Mouse (Mus musculus): Measurements from ENCODE around the gene Spp2.

The Spp2 gene

DNA sequence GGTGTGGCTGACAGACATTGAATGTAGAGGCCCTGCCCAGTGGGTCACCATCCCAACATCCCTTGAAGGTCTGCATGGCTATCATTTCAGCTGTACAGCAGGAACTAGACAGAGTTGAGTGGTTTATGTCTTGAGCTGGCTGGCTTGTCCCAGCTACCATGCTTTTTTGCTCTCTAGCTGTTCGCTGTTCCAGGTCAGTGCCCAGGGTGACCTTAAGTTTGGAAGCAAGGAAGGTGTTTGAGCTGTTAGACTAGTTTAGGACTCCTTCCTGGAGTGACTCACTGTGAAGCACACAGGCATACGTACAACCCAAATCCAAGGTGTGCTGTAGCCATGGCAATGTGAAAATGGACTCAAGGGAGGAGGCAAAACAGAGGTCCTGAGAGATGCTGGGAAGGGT is 61.6 kb downstream of the Spp2 start:
- no peak for DNase-seq

DNA sequence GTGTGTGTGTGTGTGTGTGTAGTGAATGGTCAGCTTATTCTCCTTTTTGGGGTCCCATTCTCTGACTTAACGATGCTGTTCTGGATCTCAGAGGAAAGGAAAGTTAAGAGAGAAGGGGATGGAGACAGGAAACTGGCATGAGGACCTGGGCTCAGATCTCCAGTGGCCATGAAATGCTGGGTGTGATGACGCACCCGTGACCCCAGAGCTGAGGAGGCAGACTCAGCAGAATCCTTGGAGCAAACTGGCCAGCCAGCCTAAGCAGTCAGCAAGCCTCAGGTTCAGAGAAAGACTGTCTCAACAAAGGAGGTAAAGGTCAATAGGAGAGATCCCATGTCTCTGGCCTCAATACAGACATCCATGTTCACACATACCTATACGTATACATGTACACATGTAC is 63.0 kb downstream of the Spp2 start:
- no peak for DNase-seq

DNA sequence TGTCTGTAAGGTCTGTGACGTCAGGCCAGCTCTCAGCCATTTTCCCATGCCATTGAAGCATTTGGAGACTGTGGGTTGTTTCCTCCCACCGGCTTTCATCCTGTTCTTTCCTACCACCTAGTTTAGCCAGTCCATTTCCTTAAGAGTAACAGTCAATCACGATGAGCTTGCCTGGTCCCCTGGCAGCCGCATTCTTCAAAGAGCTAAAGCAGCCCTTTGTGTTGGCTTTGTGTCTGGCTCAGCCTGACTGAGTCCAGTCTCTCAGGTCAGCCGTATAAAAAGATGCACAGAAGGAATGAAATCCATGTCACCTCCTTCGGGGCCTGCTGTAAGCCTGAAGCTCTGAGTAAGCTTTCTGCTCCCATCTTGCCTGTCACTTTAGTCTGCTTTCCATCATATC is 65.5 kb downstream of the Spp2 start:
- DNase-seq: no peak

DNA sequence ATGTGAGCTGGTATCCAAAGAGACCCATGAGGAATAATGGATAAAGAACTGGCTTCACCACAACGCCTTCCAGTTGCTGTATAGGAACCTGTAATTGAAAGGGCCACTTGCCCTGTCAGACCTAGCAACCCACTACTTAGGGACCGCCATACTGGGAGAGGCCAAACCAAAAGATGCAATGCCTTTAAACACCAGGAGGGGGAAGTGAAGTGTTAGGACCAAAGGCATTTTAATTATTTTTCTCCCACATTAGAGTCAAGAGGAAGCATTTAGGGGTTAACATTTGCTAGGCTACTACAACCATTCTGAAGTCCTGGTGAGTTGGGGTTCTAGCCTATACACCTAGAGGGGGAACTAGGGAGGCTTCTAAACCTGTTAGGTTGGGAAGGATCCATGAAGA is 67.1 kb downstream of the Spp2 start:
- DNase-seq: no peak

DNA sequence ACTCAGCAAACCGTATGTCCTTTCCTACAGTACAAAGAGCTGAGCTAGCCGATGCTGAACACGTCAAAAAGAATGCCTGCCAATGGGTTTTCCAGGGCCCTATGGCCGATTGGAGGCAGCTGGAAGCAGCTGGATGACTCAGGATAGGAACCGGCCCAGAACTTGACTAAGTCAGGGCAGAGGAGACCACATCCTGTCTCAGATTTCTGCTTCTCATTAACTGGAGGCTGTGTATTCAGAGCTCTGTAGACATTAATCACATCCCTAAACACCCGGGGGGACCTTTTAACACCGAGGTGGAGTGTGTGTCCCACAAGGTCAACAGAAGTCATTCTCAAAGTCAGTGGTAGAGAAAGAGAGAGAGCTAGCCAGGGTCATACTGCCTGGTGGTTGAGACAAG is 67.8 kb downstream of the Spp2 start:
- no peak for DNase-seq

DNA sequence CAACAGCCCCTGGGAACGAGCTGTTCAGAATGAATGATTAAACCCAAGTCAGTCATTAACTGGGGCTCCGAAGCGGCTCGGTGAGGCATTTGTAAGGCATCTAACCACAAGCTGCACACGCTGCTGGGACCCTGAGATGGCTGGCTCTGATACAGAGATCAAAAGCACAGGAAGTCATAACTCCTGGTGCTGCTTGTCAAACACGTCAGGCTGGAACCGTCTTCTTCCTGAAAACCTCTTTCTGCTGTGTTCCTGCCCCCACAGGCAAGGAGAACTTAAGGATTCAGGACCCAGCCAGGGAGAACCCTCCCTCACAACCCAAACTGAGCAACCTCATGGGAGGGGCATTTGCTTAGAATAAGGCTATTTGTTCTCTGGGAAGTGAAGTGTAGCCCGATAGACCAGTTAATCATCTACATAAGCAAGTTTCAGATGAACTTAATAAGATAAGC is 68.8 kb downstream of the Spp2 start:
- no peak for DNase-seq
